18 mouse cellular contexts compared by ENCODE assay signal in the genomic region with DNA sequence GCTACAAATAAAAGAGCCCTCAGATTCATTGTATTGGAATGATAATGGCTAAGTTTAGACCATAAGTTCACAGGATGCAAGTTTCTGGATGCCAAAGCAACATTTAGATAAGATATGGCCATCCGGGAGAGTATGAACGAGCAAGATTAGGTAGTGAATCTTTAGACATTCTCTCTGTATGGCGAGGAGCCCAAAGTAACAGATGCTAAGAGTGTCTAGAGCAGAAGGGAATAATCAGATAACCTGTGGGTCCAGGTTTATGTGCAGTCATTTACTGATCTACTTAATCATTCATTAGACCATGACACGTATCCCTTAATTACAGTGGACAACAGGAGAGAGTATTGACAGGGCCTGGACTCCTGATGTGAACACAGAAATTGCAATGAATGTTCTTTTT.
"Had no signal": no experiment of that assay in that cellular context is flagged by ENCODE, and none has a peak within 500 bp of the region (broad histone marks: within the 10 kb centered on the region; RNA-seq: fewer than 3 reads in every experiment).

No protein-coding gene starts in this region.

- H3K4me3 ChIP-seq: lung, embryonic 15.5 days; midbrain, embryonic 13.5 days; neural tube, embryonic 12.5 days; stomach, embryonic 15.5 days had no signal

- ATAC-seq: liver, postnatal 0 days; lung, postnatal 0 days; midbrain, embryonic 13.5 days; midbrain, embryonic 16.5 days had no signal

- H3K4me2 ChIP-seq: lung, embryonic 15.5 days; midbrain, embryonic 11.5 days; midbrain, embryonic 13.5 days; neural tube, embryonic 12.5 days; stomach, embryonic 15.5 days had no signal

- H3K4me1 ChIP-seq: lung, embryonic 15.5 days; megakaryocyte, embryonic 14.5 days; midbrain, embryonic 13.5 days; neural tube, embryonic 12.5 days; stomach, embryonic 15.5 days had no signal

- H3K27ac ChIP-seq: lung, embryonic 15.5 days; macrophage; midbrain, embryonic 13.5 days; neural tube, embryonic 12.5 days; stomach, embryonic 15.5 days; stomach, postnatal 0 days had no signal

- DNase-seq: liver, postnatal 0 days; lung, adult 2 months; lung, postnatal 14 days; lung, postnatal 36 days; right cerebral cortex, postnatal 14 days; thymus, adult 2 months; thymus, postnatal 25 days; thymus, postnatal 4 days had no signal

- H3K27me3 ChIP-seq: lung, embryonic 15.5 days; midbrain, embryonic 13.5 days; neural tube, embryonic 12.5 days; stomach, embryonic 15.5 days had no signal

- H3K9me3 ChIP-seq: lung, embryonic 15.5 days; megakaryocyte, embryonic 14.5 days; midbrain, embryonic 13.5 days; neural tube, embryonic 12.5 days; stomach, embryonic 15.5 days had no signal

- H3K9ac ChIP-seq: liver, postnatal 0 days; lung, embryonic 15.5 days; midbrain, embryonic 13.5 days; neural tube, embryonic 12.5 days; stomach, embryonic 15.5 days had no signal

- H3K36me3 ChIP-seq: lung, embryonic 15.5 days; midbrain, embryonic 13.5 days; neural tube, embryonic 12.5 days; stomach, embryonic 15.5 days had no signal
